Comparison of ENCODE assay signal across 27 mouse cellular contexts in genomic region chr2:42794776-42795175, GRCm38 (mm10).
DNase-seq lines count a peak whose midpoint lies in the region; ATAC-seq and TF ChIP-seq lines count a peak whose summit lies in the region.
"Had no signal": no experiment of that assay in that cellular context is flagged by ENCODE, and none has a peak within 500 bp of the region (broad histone marks: within the 10 kb centered on the region; RNA-seq: fewer than 3 reads in every experiment).

No protein-coding gene starts in this region.

- no peak overlapping the region for H3K9ac ChIP-seq in forebrain, embryonic 13.5 days
- H3K9ac ChIP-seq in forebrain, embryonic 11.5 days (ENCODE audit: low read length), result no peak overlapping the region
- H3K9ac ChIP-seq in intestine, postnatal 0 days (ENCODE audit: low read depth, low read length), result no peak overlapping the region
- no peak overlapping the region for H3K9ac ChIP-seq in hindbrain, embryonic 16.5 days (ENCODE audit: low read depth, low read length)
- H3K9ac ChIP-seq: embryonic facial prominence, embryonic 15.5 days; heart, embryonic 13.5 days; hindbrain, embryonic 14.5 days; liver, embryonic 15.5 days; lung, embryonic 15.5 days; midbrain, embryonic 15.5 days had no signal

- no peaks in the 10 kb centered on the region for H3K9me3 ChIP-seq in forebrain, embryonic 13.5 days (replicated peaks)
- no peaks in the 10 kb centered on the region for H3K9me3 ChIP-seq in forebrain, embryonic 11.5 days (ENCODE audit: control insufficient read depth, low read length)
- no peaks in the 10 kb centered on the region for H3K9me3 ChIP-seq in intestine, postnatal 0 days (ENCODE audit: control insufficient read depth)
- no peaks in the 10 kb centered on the region for H3K9me3 ChIP-seq in hindbrain, embryonic 16.5 days (ENCODE audit: control insufficient read depth, low read length)
- H3K9me3 ChIP-seq: embryonic facial prominence, embryonic 15.5 days; heart, embryonic 13.5 days; limb, embryonic 10.5 days; liver, embryonic 15.5 days; lung, embryonic 15.5 days; midbrain, embryonic 15.5 days had no signal

- peak; percentile 33; the same call in 1 of the 2 replicates for ATAC-seq in forebrain, embryonic 13.5 days
- ATAC-seq in forebrain, embryonic 11.5 days (replicated peaks; ENCODE audit: low FRiP score), result no peak
- ATAC-seq in intestine, postnatal 0 days, result no peak
- no peak for ATAC-seq in hindbrain, embryonic 16.5 days
- ATAC-seq: activated CD4-positive, CD25-positive, alpha-beta regulatory T cell, adult 4 months; midbrain, embryonic 15.5 days had no signal

- no peaks in the 10 kb centered on the region for H3K4me1 ChIP-seq in forebrain, embryonic 13.5 days
- H3K4me1 ChIP-seq in forebrain, embryonic 11.5 days (replicated peaks; ENCODE audit: control insufficient read depth, insufficient read depth, low read length), result no peaks in the 10 kb centered on the region
- H3K4me1 ChIP-seq in intestine, postnatal 0 days (replicated peaks; ENCODE audit: control insufficient read depth, insufficient read depth, low read length), result no peaks in the 10 kb centered on the region
- H3K4me1 ChIP-seq in hindbrain, embryonic 16.5 days (ENCODE audit: control insufficient read depth, insufficient read depth, low read depth, low read length), result no peaks in the 10 kb centered on the region
- H3K4me1 ChIP-seq: embryonic facial prominence, embryonic 15.5 days; heart, embryonic 13.5 days; limb, embryonic 10.5 days; liver, embryonic 15.5 days; lung, embryonic 15.5 days; midbrain, embryonic 15.5 days had no signal

- H3K36me3 ChIP-seq in forebrain, embryonic 13.5 days (ENCODE audit: poor library complexity, severe bottlenecking), result no peaks in the 10 kb centered on the region
- H3K36me3 ChIP-seq in forebrain, embryonic 11.5 days (ENCODE audit: control insufficient read depth, insufficient read depth, low read length), result no peaks in the 10 kb centered on the region
- H3K36me3 ChIP-seq in intestine, postnatal 0 days (ENCODE audit: control insufficient read depth, insufficient read depth), result no peaks in the 10 kb centered on the region
- no peaks in the 10 kb centered on the region for H3K36me3 ChIP-seq in hindbrain, embryonic 16.5 days (ENCODE audit: control insufficient read depth, insufficient read depth, low read length)
- H3K36me3 ChIP-seq: embryonic facial prominence, embryonic 15.5 days; heart, embryonic 13.5 days; limb, embryonic 10.5 days; liver, embryonic 15.5 days; lung, embryonic 15.5 days; midbrain, embryonic 15.5 days had no signal

- WGBS in forebrain, embryonic 13.5 days, result 85% methylated on average over 1 of the region's 1 CpGs
- WGBS in forebrain, embryonic 11.5 days, result 72% methylated on average over 1 of the region's 1 CpGs
- WGBS in intestine, postnatal 0 days, result 71% methylated on average over 1 of the region's 1 CpGs
- 74% methylated on average over 1 of the region's 1 CpGs for WGBS in hindbrain, embryonic 16.5 days

- DNase-seq in forebrain, embryonic 11.5 days (ENCODE audit: low spot score), result no peak
- DNase-seq in left cerebral cortex, adult 11 months (ENCODE audit: low spot score), result peak; percentile 11
- no peak for DNase-seq in left cerebral cortex, postnatal 4 days
- DNase-seq in layer of hippocampus, adult 8-10 months (ENCODE audit: low spot score in 2 of 2), result peak; percentile 34 to 43
- DNase-seq in left cerebral cortex, postnatal 25 days (ENCODE audit: low spot score in 2 of 2), result peak; percentile 28 to 72
- DNase-seq: adrenal gland, adult 8-10 months; cerebellum, adult 9-10 months; gastrocnemius, postnatal 25 days; heart, adult 2 months; heart, postnatal 14 days; kidney, adult 8-10 months; kidney, postnatal 10 days; liver; lung, postnatal 4 days; thymus, postnatal 25 days had no signal

- no peak overlapping the region for H3K27ac ChIP-seq in forebrain, embryonic 13.5 days
- H3K27ac ChIP-seq in forebrain, embryonic 11.5 days (ENCODE audit: low read depth, low read length), result no peak overlapping the region
- no peak overlapping the region for H3K27ac ChIP-seq in intestine, postnatal 0 days (ENCODE audit: low read depth, low read length)
- no peak overlapping the region for H3K27ac ChIP-seq in hindbrain, embryonic 16.5 days (ENCODE audit: low read depth, low read length)
- H3K27ac ChIP-seq: embryonic facial prominence, embryonic 15.5 days; heart, adult 2 months; heart, embryonic 13.5 days; hindbrain, embryonic 14.5 days; limb, embryonic 10.5 days; liver, embryonic 15.5 days; lung, embryonic 15.5 days; midbrain, embryonic 15.5 days had no signal

- intact Hi-C loops in left cerebral cortex, postnatal 4 days (cut with DNase I), result no loop called here
- intact Hi-C loops in left cerebral cortex, postnatal 25 days (cut with DNase I), result loop anchor here (10.0 kb wide), 1 partner anchor 200 kb away; no protein-coding TSS in a partner anchor

- no peak overlapping the region for H3K4me2 ChIP-seq in forebrain, embryonic 13.5 days
- no peak overlapping the region for H3K4me2 ChIP-seq in forebrain, embryonic 11.5 days (ENCODE audit: low read depth, low read length, severe bottlenecking)
- H3K4me2 ChIP-seq in intestine, postnatal 0 days (replicated peaks; ENCODE audit: low read depth), result no peak overlapping the region
- no peak overlapping the region for H3K4me2 ChIP-seq in hindbrain, embryonic 16.5 days (ENCODE audit: low read length)
- H3K4me2 ChIP-seq: embryonic facial prominence, embryonic 15.5 days; heart, embryonic 13.5 days; hindbrain, embryonic 14.5 days; liver, embryonic 15.5 days; lung, embryonic 15.5 days; midbrain, embryonic 15.5 days had no signal

- no peaks in the 10 kb centered on the region for H3K27me3 ChIP-seq in forebrain, embryonic 13.5 days
- no peaks in the 10 kb centered on the region for H3K27me3 ChIP-seq in forebrain, embryonic 11.5 days (ENCODE audit: control insufficient read depth, insufficient read depth, low read length)
- H3K27me3 ChIP-seq in intestine, postnatal 0 days (replicated peaks; ENCODE audit: control insufficient read depth, insufficient read depth, low read length), result no peaks in the 10 kb centered on the region
- no peaks in the 10 kb centered on the region for H3K27me3 ChIP-seq in hindbrain, embryonic 16.5 days (replicated peaks; ENCODE audit: control insufficient read depth, insufficient read depth, low read length)
- H3K27me3 ChIP-seq: embryonic facial prominence, embryonic 15.5 days; heart, embryonic 13.5 days; liver, embryonic 15.5 days; lung, embryonic 15.5 days; midbrain, embryonic 15.5 days had no signal

- TF ChIP-seq CTCF in intestine, postnatal 0 days (IDR thresholded peaks at IDR 0.05; ENCODE audit: low read depth), result no peak

- no peak overlapping the region for H3K4me3 ChIP-seq in forebrain, embryonic 13.5 days
- no peak overlapping the region for H3K4me3 ChIP-seq in forebrain, embryonic 11.5 days (ENCODE audit: low read depth, low read length)
- no peak overlapping the region for H3K4me3 ChIP-seq in intestine, postnatal 0 days (ENCODE audit: low read depth, low read length)
- no peak overlapping the region for H3K4me3 ChIP-seq in hindbrain, embryonic 16.5 days (ENCODE audit: low read length)
- H3K4me3 ChIP-seq: embryonic facial prominence, embryonic 15.5 days; heart, adult 2 months; heart, embryonic 13.5 days; limb, embryonic 10.5 days; liver, embryonic 15.5 days; lung, embryonic 15.5 days; midbrain, embryonic 15.5 days; myocyte had no signal

Comparison
In these comparisons a context has a peak if more than half of its experiments do, and no peak if none do; other contexts are left out.
1. DNase-seq: peak in left cerebral cortex, adult 11 months (single experiment), layer of hippocampus, adult 8-10 months (2 of 2) and left cerebral cortex, postnatal 25 days (2 of 2); none in forebrain, embryonic 11.5 days (single experiment) and left cerebral cortex, postnatal 4 days (single experiment).